Mouse (Mus musculus): ENCODE measurements at regions not wholly inside any gene's neighbourhood (a gene's known extent, or its start where the extent isn't known, plus 50 kb on each side); places are given as distances from the start of the nearest gene placed in this dataset.
A peak's percentile ranks its signal among the peaks of the same experiment; 100 is the strongest.

GRCm38 (mm10) chrX:14091661-14092060, 119.3 kb upstream of the H2al1n start:
- DNase-seq (ENCODE audit: low read depth): peak; percentile 37

DNA sequence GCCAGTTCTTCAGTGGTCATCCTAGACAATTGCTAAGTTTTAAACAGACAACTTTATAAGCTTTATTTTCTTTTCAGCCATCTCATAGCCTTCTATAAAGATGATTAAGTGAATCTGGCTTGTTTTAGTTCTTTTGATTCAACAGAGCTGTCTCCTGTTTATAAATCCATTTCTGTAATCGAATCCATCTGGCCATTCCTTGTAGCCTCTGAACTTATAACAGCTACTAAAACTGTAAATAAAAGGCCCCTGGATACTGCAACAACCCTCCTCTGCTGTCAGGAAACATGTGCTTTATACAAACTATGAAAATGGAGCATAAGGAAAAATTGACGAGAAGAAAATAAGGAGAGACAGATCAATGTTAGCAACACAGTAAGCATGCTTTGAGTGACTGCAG, 77.4 kb upstream of the H2al1n start:
- no peak for DNase-seq (ENCODE audit: low read depth)

- DNase-seq (ENCODE audit: low read depth): no peak
Observed at GRCm38 (mm10) chrX:14134600-14134999, 76.3 kb upstream of the H2al1n start.

GRCm38 (mm10) chrX:14138481-14138880, 72.5 kb upstream of the H2al1n start:
- no peak for DNase-seq (ENCODE audit: low read depth)
